Mouse (Mus musculus): ENCODE data around the gene Olfm4.

- TF ChIP-seq CTCF (IDR thresholded peaks at IDR 0.05; ENCODE audit: insufficient read depth, low read length) (no peak), POLR2A (IDR thresholded peaks at IDR 0.05; ENCODE audit: borderline replicate concordance, extremely low read depth, low read depth, low read length) (no peak)
Measured at GRCm38 (mm10) chr14:79955678-79956077, 28.2 kb upstream of the Olfm4 start.

Data from lung, adult 2 months (tissue).